20 mouse cellular contexts compared by ENCODE assay signal in the genomic region with DNA sequence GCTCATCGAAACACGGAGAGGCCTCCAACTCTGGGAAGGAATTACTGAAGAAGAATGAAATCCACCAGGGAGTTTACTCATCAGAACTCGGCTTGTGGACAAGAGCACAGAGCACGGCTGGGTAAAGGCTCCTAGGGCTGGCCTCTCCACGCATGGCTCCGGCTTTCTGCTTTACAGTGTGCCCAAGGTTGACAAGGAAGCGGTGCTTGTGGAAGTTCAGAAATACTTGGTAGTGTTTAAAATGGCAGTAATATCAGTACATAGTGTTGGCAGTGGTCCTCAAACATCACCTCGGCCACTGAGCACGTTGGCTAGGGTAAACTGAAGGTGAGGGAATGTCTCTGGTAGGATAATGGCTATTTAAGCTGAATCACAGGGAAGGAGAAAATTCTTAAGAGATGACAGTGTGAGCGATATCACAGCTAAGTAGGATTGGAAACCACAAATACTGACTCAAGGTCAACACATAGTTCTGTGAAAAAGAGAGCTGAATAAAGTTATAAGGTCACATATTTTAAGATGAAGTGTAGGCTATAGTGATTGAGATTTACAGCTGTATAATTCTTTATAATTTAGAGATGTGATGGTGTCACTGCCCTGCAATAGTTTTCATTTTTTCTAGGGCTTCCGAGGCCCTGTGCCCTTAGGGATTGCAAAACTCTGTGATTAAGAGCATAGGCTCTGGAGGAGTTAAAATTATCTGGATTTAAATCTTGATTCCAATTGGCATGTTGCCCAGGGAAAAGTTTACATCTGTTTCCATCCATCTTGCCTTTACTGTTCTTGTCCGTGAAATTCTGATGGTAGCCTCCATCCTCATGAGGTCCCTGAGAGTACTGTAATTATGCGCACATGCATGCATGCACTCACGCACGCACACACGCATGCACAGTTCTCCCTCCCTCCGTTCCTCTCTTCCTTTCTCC. TPM values are rescaled to one million over a fixed set of nuclear protein-coding genes. Genes with fewer than 3 reads are reported as not detected.
DNase-seq lines count a peak whose midpoint lies in the region; ATAC-seq and TF ChIP-seq lines count a peak whose summit lies in the region.
"Had no signal": no experiment of that assay in that cellular context is flagged by ENCODE, and none has a peak within 500 bp of the region (broad histone marks: within the 10 kb centered on the region; RNA-seq: fewer than 3 reads in every experiment).

No protein-coding gene starts in this region.

- 87% methylated on average over 17 of the region's 17 CpGs for WGBS in heart, embryonic 12.5 days
- 71% methylated on average over 17 of the region's 17 CpGs for WGBS in lung, embryonic 16.5 days
- 70% methylated on average over 17 of the region's 17 CpGs for WGBS in stomach, embryonic 16.5 days

- H3K4me3 ChIP-seq in heart, embryonic 12.5 days, result no peak overlapping the region
- H3K4me3 ChIP-seq in lung, embryonic 16.5 days (ENCODE audit: low read length), result no peak overlapping the region
- H3K4me3 ChIP-seq in stomach, embryonic 16.5 days (replicated peaks; ENCODE audit: low read length), result no peak overlapping the region
- H3K4me3 ChIP-seq: hindbrain, embryonic 12.5 days; midbrain, embryonic 12.5 days; neural tube, embryonic 13.5 days had no signal

- TF ChIP-seq CTCF in Patski (IDR thresholded peaks at IDR 0.05), result no peak

- no peak for DNase-seq in heart, postnatal 25 days (ENCODE audit: low spot score)
- no peak for DNase-seq in lung, postnatal 25 days (ENCODE audit: low spot score)
- DNase-seq in Patski (ENCODE audit: low read depth, low spot score), result no peak
- DNase-seq in c-Kit-positive CD71-positive TER-119-positive erythroid progenitor cells, embryonic 14.5 days (ENCODE audit: low spot score), result no peak
- DNase-seq: cerebellum, adult 18-20 months; cerebellum, postnatal 36 days; gastrocnemius, postnatal 36 days; heart, postnatal 10 days; kidney, adult 8-10 months; layer of hippocampus, postnatal 36 days; thymus, adult 18-20 months had no signal

- in situ Hi-C loops in Patski (cut with MboI; ENCODE audit: low pct_unique_long_range_greater_than_20kb), result no loop called here

- CTCF ChIA-PET in Patski (lab: Charles Lee), result interaction anchor here (1.1 to 1.4 kb wide), 2 partner anchors 14 to 77 kb away, joined by 3 read pairs; no protein-coding TSS in a partner anchor

- H3K27me3 ChIP-seq in heart, embryonic 12.5 days (replicated peaks), result no peaks in the 10 kb centered on the region
- H3K27me3 ChIP-seq in lung, embryonic 16.5 days (ENCODE audit: control insufficient read depth, insufficient read depth, low read depth, low read length), result no peaks in the 10 kb centered on the region
- H3K27me3 ChIP-seq in Patski, result no peaks in the 10 kb centered on the region
- H3K27me3 ChIP-seq in stomach, embryonic 16.5 days (ENCODE audit: control insufficient read depth, insufficient read depth, low read length), result no peaks in the 10 kb centered on the region
- H3K27me3 ChIP-seq: hindbrain, embryonic 12.5 days; midbrain, embryonic 12.5 days; neural tube, embryonic 13.5 days had no signal

- no peak for ATAC-seq in heart, embryonic 12.5 days (ENCODE audit: insufficient number of reproducible peaks, low FRiP score)
- no peak for ATAC-seq in lung, embryonic 16.5 days (ENCODE audit: low read depth)
- peak; percentile 59 for ATAC-seq in Patski
- no peak; the same call in 1 of the 2 replicates for ATAC-seq in stomach, embryonic 16.5 days (ENCODE audit: insufficient read depth, low FRiP score)
- ATAC-seq: forebrain, embryonic 14.5 days; inflammation-experienced regulatory T-cells, adult 6 months had no signal

- peaks cover 55% of the 10 kb centered on the region for H3K4me1 ChIP-seq in heart, embryonic 12.5 days (replicated peaks)
- peaks cover 20% of the 10 kb centered on the region for H3K4me1 ChIP-seq in lung, embryonic 16.5 days (replicated peaks; ENCODE audit: control insufficient read depth, insufficient read depth, low read length)
- peaks cover 3% of the 10 kb centered on the region; the same call in 1 of the 2 replicates for H3K4me1 ChIP-seq in stomach, embryonic 16.5 days (ENCODE audit: control insufficient read depth, insufficient read depth, low read length)

- POLR2A ChIA-PET in Patski (lab: Charles Lee), result no interaction called here

- H3K4me2 ChIP-seq in heart, embryonic 12.5 days, result no peak overlapping the region
- no peak overlapping the region for H3K4me2 ChIP-seq in lung, embryonic 16.5 days (ENCODE audit: low read depth, low read length)
- no peak overlapping the region for H3K4me2 ChIP-seq in stomach, embryonic 16.5 days (ENCODE audit: low read depth, low read length)
- H3K4me2 ChIP-seq: hindbrain, embryonic 12.5 days; liver, embryonic 11.5 days; midbrain, embryonic 12.5 days; neural tube, embryonic 13.5 days had no signal

- intact Hi-C loops in heart, postnatal 25 days (cut with DNase I), result loop anchor here (2.0 kb wide), 1 partner anchor 23 kb away; a partner anchor contains a TSS

- 0 out of 2 replicates have a peak, but pooled peaks cover 3% of the 10 kb centered on the region for H3K36me3 ChIP-seq in heart, embryonic 12.5 days
- H3K36me3 ChIP-seq in lung, embryonic 16.5 days (ENCODE audit: control insufficient read depth, insufficient read depth, low read length), result no peaks in the 10 kb centered on the region
- H3K36me3 ChIP-seq in stomach, embryonic 16.5 days (ENCODE audit: control insufficient read depth, insufficient read depth, low read length), result no peaks in the 10 kb centered on the region
- H3K36me3 ChIP-seq: neural tube, embryonic 13.5 days had no signal

- H3K9me3 ChIP-seq in heart, embryonic 12.5 days (replicated peaks), result no peaks in the 10 kb centered on the region
- no peaks in the 10 kb centered on the region for H3K9me3 ChIP-seq in lung, embryonic 16.5 days (ENCODE audit: control insufficient read depth, low read length)
- no peaks in the 10 kb centered on the region for H3K9me3 ChIP-seq in stomach, embryonic 16.5 days (replicated peaks; ENCODE audit: control insufficient read depth, low read length)
- H3K9me3 ChIP-seq: hindbrain, embryonic 12.5 days; midbrain, embryonic 12.5 days; neural tube, embryonic 13.5 days had no signal

- H3K27ac ChIP-seq in heart, embryonic 12.5 days (ENCODE audit: poor library complexity, severe bottlenecking), result peak overlapping the region; percentile 11; the same call in 1 of the 2 replicates
- peak overlapping the region; percentile 10; the same call in 1 of the 2 replicates for H3K27ac ChIP-seq in lung, embryonic 16.5 days (ENCODE audit: low read length)
- 0 out of 2 replicates have a peak overlapping the region, but pooled peaks have one; percentile 1 for H3K27ac ChIP-seq in stomach, embryonic 16.5 days (ENCODE audit: low read length)
- H3K27ac ChIP-seq: hindbrain, embryonic 12.5 days; midbrain, embryonic 12.5 days; neural tube, embryonic 13.5 days had no signal

- no peak overlapping the region for H3K9ac ChIP-seq in heart, embryonic 12.5 days
- no peak overlapping the region for H3K9ac ChIP-seq in lung, embryonic 16.5 days (ENCODE audit: low read length)
- no peak overlapping the region for H3K9ac ChIP-seq in stomach, embryonic 16.5 days (ENCODE audit: low read length)
- H3K9ac ChIP-seq: hindbrain, embryonic 12.5 days; midbrain, embryonic 12.5 days; neural tube, embryonic 13.5 days had no signal

RNA-seq across cellular contexts. Expression of a gene that starts 23.0 kb away (rescaled TPM):
- 184 and 192 TPM in 2 replicates for polyA plus RNA-seq in heart, embryonic 12.5 days (2016; fragmentation: Nextera tagmentation; extraction: Ambion mirVana)
- total RNA-seq in heart, postnatal 25 days (2021), result 10 to 100 TPM; 21.6 to 23.1 TPM
- polyA plus RNA-seq in lung, embryonic 16.5 days (2015; fragmentation: Nextera tagmentation; extraction: Ambion mirVana), result 123 and 124 TPM in 2 replicates
- 168 TPM for polyA plus RNA-seq in Patski (2021)
- 62.5 and 65.0 TPM in 2 replicates for polyA plus RNA-seq in stomach, embryonic 16.5 days (2015; fragmentation: Nextera tagmentation; extraction: Ambion mirVana)

RNA-seq across cellular contexts. Expression of a gene that starts 55.3 kb away (rescaled TPM):
- polyA plus RNA-seq in heart, embryonic 12.5 days (2016; fragmentation: Nextera tagmentation; extraction: Ambion mirVana), result 1.9 and 2.2 TPM in 2 replicates
- under 1 TPM in 1 of 2 experiments, not detected in 1; 0.14 TPM for total RNA-seq in heart, postnatal 25 days (2021)
- polyA plus RNA-seq in lung, embryonic 16.5 days (2015; fragmentation: Nextera tagmentation; extraction: Ambion mirVana), result 0.54 and 0.64 TPM in 2 replicates
- polyA plus RNA-seq in Patski (2021), result not detected
- 0.28 and 0.31 TPM in 2 replicates for polyA plus RNA-seq in stomach, embryonic 16.5 days (2015; fragmentation: Nextera tagmentation; extraction: Ambion mirVana)
- total RNA-seq: gastrocnemius, postnatal 36 days had no signal
